Mouse (Mus musculus) embryonic facial prominence, embryonic 11.5 days (tissue): ENCODE results near the gene Lgsn. TPM values are rescaled to one million over a fixed set of nuclear protein-coding genes. Genes with fewer than 3 reads are reported as not detected.

Experiments
- ATAC-seq: fragments of 200-750 bp; cut with Nextera tagmentation; replicated peaks from 2 replicates; pipeline ENCODE4 v1.8.0; 2017; ENCODE audit warnings: low read depth; ENCODE audit not compliant: insufficient number of reproducible peaks, low FRiP score, low TSS enrichment
- DNase-seq: peaks from one replicate; pipeline ENCODE4 v3.0.0-alpha.2; 2015; ENCODE audit warnings: low spot score
- H3K27ac ChIP-seq: fragments of 300-500 bp; sonication (generic); replicated peaks from 2 replicates; pipeline ENCODE4 v1.5.1; 2014; ENCODE audit warnings: mild to moderate bottlenecking, low read depth, low read length, control low read depth
- H3K27me3 ChIP-seq: fragments of 300-500 bp; sonication (generic); 2 replicates; pipeline ENCODE4 v1.6.1; 2014; ENCODE audit warnings: mild to moderate bottlenecking, low read length, moderate library complexity, mixed read lengths; ENCODE audit not compliant: control insufficient read depth, insufficient read depth
- H3K36me3 ChIP-seq: fragments of 300-500 bp; sonication (generic); replicated peaks from 2 replicates; pipeline ENCODE4 v1.6.1; 2014; ENCODE audit warnings: low read depth, mild to moderate bottlenecking, low read length, moderate library complexity, mixed read lengths; ENCODE audit not compliant: control insufficient read depth, insufficient read depth
- H3K4me1 ChIP-seq: fragments of 300-500 bp; sonication (generic); 2 replicates; pipeline ENCODE4 v1.6.1; 2014; ENCODE audit warnings: low read length, mixed read lengths; ENCODE audit not compliant: control insufficient read depth, insufficient read depth
- H3K4me2 ChIP-seq: fragments of 300-500 bp; sonication (generic); 2 replicates; pipeline ENCODE4 v1.6.1; 2014; ENCODE audit warnings: low read depth, mild to moderate bottlenecking, control low read depth, low read length, moderate library complexity
- H3K4me3 ChIP-seq: fragments of 300-500 bp; sonication (generic); 2 replicates; pipeline ENCODE4 v1.5.1; 2014; ENCODE audit warnings: low read depth, low read length, control low read depth
- H3K9ac ChIP-seq: fragments of 300-500 bp; sonication (generic); replicated peaks from 2 replicates; pipeline ENCODE4 v1.6.1; 2014; ENCODE audit warnings: mild to moderate bottlenecking, control low read depth, low read length
- H3K9me3 ChIP-seq: fragments of 300-500 bp; sonication (generic); replicated peaks from 2 replicates; pipeline ENCODE4 v1.6.1; 2016; ENCODE audit warnings: mild to moderate bottlenecking, low read length, inconsistent platforms, mixed read lengths; ENCODE audit not compliant: control insufficient read depth
- WGBS: fragments of 180-500 bp; shearing (Covaris S2); extraction: QIAGEN DNeasy Blood & Tissue Kit; methylation state at CpG from one replicate; pipeline ENCODE4 v1.1.7; 2014; 5-methylcytosine and 5-hydroxymethylcytosine counted together
- polyA plus RNA-seq: library from polyadenylated mRNA; unstranded; fragments of >200 nt; fragmentation: Nextera tagmentation; extraction: Ambion mirVana; gene quantifications from 2 replicates; pipeline ENCODE4 v1.2.1, GENCODE M21; 2014

Gene Lgsn
- polyA plus RNA-seq = not detected in 2 replicates

GRCm38 (mm10) chr1:31176101-31176500 lies at the start of gene Lgsn:
Lgsn (plus strand) TSS chr1:31176401.
- Histone ChIP-seq H3K27ac (no peak within 1 kb of the TSS), H3K4me3 (no peak within 1 kb of the TSS), H3K36me3 (no peaks in the 10 kb centered on the region), H3K4me1 (no peaks in the 10 kb centered on the region), H3K4me2 (no peak within 1 kb of the TSS), H3K9ac (no peak within 1 kb of the TSS), H3K27me3 (no peaks in the 10 kb centered on the region), H3K9me3 (no peaks in the 10 kb centered on the region)
- ATAC-seq (no peak), DNase-seq (no peak)
- 79% methylated on average over 5 of the region's 5 CpGs for WGBS

GRCm38 (mm10) chr1:31138387-31138786 lies 37.8 kb upstream of the Lgsn start:
- WGBS = 89% methylated on average over 3 of the region's 3 CpGs
- Histone ChIP-seq H3K4me3 (no peak overlapping the region), H3K27me3 (no peaks in the 10 kb centered on the region), H3K36me3 (no peaks in the 10 kb centered on the region), H3K9ac (no peak overlapping the region), H3K4me2 (no peak overlapping the region), H3K4me1 (no peaks in the 10 kb centered on the region), H3K9me3 (no peaks in the 10 kb centered on the region), H3K27ac (no peak overlapping the region)
- ATAC-seq = no peak
- no peak for DNase-seq

GRCm38 (mm10) chr1:31142288-31143094 lies 33.7 kb upstream of the Lgsn start:
- no peak overlapping the region for H3K4me2 ChIP-seq
- ATAC-seq = no peak
- 60% methylated on average over 8 of the region's 8 CpGs for WGBS

GRCm38 (mm10) chr1:31143571-31143970 lies 32.6 kb upstream of the Lgsn start:
- DNase-seq (no peak), ATAC-seq (no peak)
- Histone ChIP-seq H3K4me2 (no peak overlapping the region), H3K9me3 (no peaks in the 10 kb centered on the region), H3K4me3 (no peak overlapping the region), H3K4me1 (no peaks in the 10 kb centered on the region), H3K27me3 (no peaks in the 10 kb centered on the region), H3K27ac (no peak overlapping the region), H3K9ac (no peak overlapping the region), H3K36me3 (no peaks in the 10 kb centered on the region)
- WGBS = 74% methylated on average over 2 of the region's 2 CpGs

More at GRCm38 (mm10) chr1:31142288-31143094, 33.7 kb upstream of the Lgsn start:
- Histone ChIP-seq H3K27ac (no peak overlapping the region), H3K4me3 (no peak overlapping the region), H3K9me3 (no peaks in the 10 kb centered on the region), H3K4me1 (no peaks in the 10 kb centered on the region), H3K36me3 (no peaks in the 10 kb centered on the region), H3K27me3 (no peaks in the 10 kb centered on the region), H3K9ac (no peak overlapping the region)
- no peak for DNase-seq

GRCm38 (mm10) chr1:31149671-31150070 lies 26.5 kb upstream of the Lgsn start:
- Histone ChIP-seq H3K36me3 (no peaks in the 10 kb centered on the region), H3K27ac (no peak overlapping the region; the same call in 1 of the 2 replicates), H3K27me3 (no peaks in the 10 kb centered on the region), H3K4me1 (peaks cover 4% of the 10 kb centered on the region; the same call in 1 of the 2 replicates), H3K9ac (no peak overlapping the region), H3K4me3 (no peak overlapping the region), H3K9me3 (no peaks in the 10 kb centered on the region), H3K4me2 (no peak overlapping the region)
- ATAC-seq (no peak), DNase-seq (peak; percentile 59)
- 20% methylated on average over 6 of the region's 6 CpGs for WGBS

- H3K27me3 ChIP-seq = no peaks in the 10 kb centered on the region
- DNase-seq = no peak
- no peak overlapping the region for H3K4me3 ChIP-seq
- ATAC-seq = no peak
- 62% methylated on average over 3 of the region's 3 CpGs for WGBS
- H3K9ac ChIP-seq = no peak overlapping the region
- no peak overlapping the region for H3K4me2 ChIP-seq
- no peaks in the 10 kb centered on the region for H3K36me3 ChIP-seq
- no peaks in the 10 kb centered on the region for H3K9me3 ChIP-seq
- peaks cover 4% of the 10 kb centered on the region; the same call in 1 of the 2 replicates for H3K4me1 ChIP-seq
- no peak overlapping the region for H3K27ac ChIP-seq
Measured at GRCm38 (mm10) chr1:31150546-31150945, 25.7 kb upstream of the Lgsn start.

- H3K4me1 ChIP-seq = peaks cover 4% of the 10 kb centered on the region; the same call in 1 of the 2 replicates
- no peak for DNase-seq
- no peaks in the 10 kb centered on the region for H3K36me3 ChIP-seq
- no peaks in the 10 kb centered on the region for H3K27me3 ChIP-seq
- no peak overlapping the region for H3K4me3 ChIP-seq
- 45% methylated on average over 2 of the region's 2 CpGs for WGBS
- H3K4me2 ChIP-seq = no peak overlapping the region
- no peak overlapping the region for H3K9ac ChIP-seq
- H3K27ac ChIP-seq = no peak overlapping the region
- no peaks in the 10 kb centered on the region for H3K9me3 ChIP-seq
- ATAC-seq = no peak
Measured at GRCm38 (mm10) chr1:31152799-31153426, 23.3 kb upstream of the Lgsn start.

- H3K27me3 ChIP-seq = no peaks in the 10 kb centered on the region
- no peaks in the 10 kb centered on the region for H3K9me3 ChIP-seq
- DNase-seq (peak; percentile 70), ATAC-seq (no peak)
- peaks cover 4% of the 10 kb centered on the region; the same call in 1 of the 2 replicates for H3K4me1 ChIP-seq
- no peak overlapping the region for H3K4me2 ChIP-seq
- H3K4me3 ChIP-seq = no peak overlapping the region
- H3K9ac ChIP-seq = no peak overlapping the region
- H3K27ac ChIP-seq = no peak overlapping the region
- 30% methylated on average over 7 of the region's 7 CpGs for WGBS
- H3K36me3 ChIP-seq = no peaks in the 10 kb centered on the region
Measured at GRCm38 (mm10) chr1:31153793-31154349, 22.3 kb upstream of the Lgsn start.
